Mouse (Mus musculus): ENCODE measurements at regions not wholly inside any gene's neighbourhood (a gene's known extent, or its start where the extent isn't known, plus 50 kb on each side); places are given as distances from the start of the nearest gene placed in this dataset.

GRCm38 (mm10) chr12:82095396-82095795 lies 73.7 kb upstream of the Sipa1l1 start:
- TF ChIP-seq POLR2A (IDR thresholded peaks at IDR 0.05; ENCODE audit: low read depth, low read length) (no peak), CTCF (IDR thresholded peaks at IDR 0.05; ENCODE audit: extremely low read depth, insufficient read length, insufficient replicate concordance, low read depth, low read length) (no peak)

Data from small intestine, adult 2 months (tissue).